Mouse (Mus musculus): ENCODE measurements at regions not wholly inside any gene's neighbourhood (a gene's known extent, or its start where the extent isn't known, plus 50 kb on each side); places are given as distances from the start of the nearest gene placed in this dataset.
"Not testable (repeated sequence)": the region's sequence is repeated elsewhere in the genome, so short reads cannot be mapped to it uniquely, and the experiment has no call there.

DNA sequence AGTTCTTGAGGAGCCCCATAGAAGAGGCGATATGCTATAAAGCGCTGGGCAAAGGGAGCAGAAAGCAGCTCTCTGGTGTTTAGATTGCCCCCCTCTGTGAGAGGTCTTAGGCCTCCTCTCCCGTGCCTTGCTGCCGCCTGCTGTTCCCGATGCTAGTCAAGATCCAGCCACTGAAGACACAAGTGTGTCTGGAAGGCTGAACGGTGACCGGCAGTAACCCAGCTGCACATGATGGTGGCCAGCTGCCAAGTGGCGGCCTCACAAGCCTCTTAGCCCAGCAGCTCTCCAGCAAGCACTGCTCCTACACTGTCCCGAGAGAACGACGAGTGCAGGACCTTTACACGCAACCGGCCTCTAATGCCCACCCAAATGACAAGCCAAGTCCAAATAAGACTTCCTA is 104.1 kb upstream of the Abca1 start:
- DNase-seq (ENCODE audit: inconsistent ontology term), result peak; percentile 65

DNA sequence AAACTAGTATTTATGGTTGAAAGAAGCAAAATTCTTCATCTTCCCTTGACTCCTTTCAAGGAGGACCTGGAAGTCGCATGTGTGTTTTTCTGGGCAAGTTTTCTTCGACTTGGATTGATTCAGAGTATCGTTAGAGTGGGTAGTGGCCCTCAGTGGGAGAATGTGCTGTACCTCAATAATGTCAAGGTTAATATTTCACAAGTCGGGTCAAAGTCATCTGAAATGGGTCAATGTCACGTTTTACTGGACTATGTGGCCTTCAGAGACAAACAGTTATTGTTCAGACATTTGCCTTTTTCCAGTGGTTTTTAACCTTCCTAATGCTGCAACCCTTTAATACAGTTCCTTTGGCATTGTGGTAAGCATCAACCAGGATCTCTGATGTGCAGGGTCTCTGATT is 102.8 kb upstream of the Abca1 start:
- no peak for DNase-seq (ENCODE audit: inconsistent ontology term)

DNA sequence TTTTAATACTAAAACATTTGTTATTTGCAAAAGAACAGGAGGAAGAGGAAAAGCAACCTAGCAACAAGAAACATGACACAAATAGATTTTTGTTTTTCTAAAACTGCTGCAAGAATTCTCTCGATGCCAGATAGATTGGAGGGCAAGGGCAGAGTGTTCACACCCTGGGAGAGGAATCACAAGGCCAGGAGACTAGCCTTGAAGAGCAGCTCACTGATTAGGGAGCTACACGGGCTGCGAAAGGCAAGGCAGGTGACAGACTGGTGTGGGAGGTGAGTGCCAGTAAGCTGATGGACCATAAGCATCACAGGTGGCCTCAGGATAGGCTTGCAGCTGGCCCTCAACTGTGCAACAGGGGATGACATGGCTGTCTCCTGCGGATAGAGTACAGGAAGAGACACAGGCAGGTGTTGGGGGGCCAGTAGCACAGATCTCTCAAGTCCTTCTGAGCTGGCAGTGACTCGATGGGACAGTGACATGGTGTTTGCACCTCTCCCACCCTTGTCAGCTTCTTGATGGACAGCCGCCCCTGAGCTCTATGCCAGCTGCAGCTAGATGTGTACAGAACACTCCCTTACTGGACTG is 102.0 kb upstream of the Abca1 start:
- DNase-seq (ENCODE audit: inconsistent ontology term), result no peak

DNA sequence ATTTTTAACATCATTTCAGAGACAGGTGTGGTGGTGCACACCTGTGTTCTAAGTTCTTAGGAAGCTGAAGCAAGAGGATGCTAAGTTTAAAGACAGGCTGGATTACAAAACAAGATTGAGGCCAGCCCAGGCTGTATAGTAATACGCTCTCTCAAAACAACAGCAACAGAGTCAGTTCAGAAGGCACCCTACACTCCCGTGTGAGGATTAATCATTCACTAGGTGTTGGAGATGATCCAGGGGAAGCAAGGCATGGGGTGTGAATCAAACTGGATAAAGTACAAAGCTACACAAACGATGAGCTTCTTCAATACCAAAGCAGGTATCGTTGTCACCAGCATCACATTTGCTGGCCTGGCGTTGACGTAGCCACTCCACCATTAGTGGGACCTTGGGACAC is 99.3 kb upstream of the Abca1 start:
- DNase-seq (ENCODE audit: inconsistent ontology term), result no peak

DNA sequence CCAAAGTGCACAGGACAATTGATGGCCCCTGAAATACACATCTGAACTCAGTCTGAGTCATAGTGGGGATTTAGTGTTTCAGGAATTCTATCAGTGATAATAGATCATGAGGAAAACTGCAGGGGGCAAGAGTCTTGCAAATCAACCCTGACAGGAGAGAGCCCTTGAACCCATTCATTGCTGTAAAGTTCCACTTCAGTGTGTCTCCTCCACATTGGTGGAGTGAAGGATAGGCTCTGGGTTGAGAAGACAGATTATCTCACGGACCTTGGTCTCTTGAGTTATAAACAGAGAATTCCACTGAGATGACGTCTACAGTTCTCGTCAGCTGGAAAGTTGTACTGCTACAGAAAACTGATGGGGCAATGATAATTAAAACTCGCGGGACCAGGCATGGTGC is 97.3 kb upstream of the Abca1 start:
- peak; percentile 22 for DNase-seq (ENCODE audit: inconsistent ontology term)

DNA sequence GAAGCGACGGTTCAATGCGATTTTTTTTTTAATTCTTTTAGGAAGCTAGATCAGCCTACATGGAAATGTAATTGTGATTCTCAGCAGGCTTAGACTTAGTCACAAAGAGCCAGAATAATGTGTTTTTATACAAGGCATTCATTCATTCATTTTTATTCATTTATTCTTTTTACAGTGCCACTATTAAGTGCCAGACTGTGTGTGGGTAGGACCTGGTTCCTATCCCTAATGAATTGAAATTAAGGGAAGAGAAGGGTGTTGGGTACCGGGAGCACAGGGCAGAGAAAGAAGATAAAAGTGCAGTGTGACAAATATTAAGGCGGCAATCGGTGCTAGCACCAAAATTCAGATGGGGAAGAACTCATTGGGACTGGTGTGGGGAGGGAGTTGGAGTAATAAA is 94.8 kb upstream of the Abca1 start:
- DNase-seq (ENCODE audit: inconsistent ontology term), result no peak

DNA sequence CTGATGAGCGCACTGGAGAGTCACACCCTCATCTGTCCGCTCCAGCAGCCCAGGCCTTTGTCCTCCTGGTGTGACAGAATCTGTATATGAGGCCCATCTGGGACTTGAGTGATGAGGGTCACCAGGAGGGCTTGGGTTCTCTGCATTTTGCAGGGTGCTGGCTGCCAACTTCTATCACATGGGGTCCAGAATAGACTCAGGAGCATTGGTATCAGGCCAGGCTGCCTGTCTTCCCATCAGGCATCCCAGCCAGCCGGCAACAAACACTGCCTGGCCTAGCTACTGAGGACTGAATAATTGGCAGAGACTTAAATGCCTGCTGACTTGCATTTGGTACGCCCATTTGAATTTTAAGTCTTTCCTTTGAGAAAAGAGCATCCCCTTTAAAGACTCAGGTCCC is 94.0 kb upstream of the Abca1 start:
- DNase-seq (ENCODE audit: inconsistent ontology term), result peak; percentile 40

DNA sequence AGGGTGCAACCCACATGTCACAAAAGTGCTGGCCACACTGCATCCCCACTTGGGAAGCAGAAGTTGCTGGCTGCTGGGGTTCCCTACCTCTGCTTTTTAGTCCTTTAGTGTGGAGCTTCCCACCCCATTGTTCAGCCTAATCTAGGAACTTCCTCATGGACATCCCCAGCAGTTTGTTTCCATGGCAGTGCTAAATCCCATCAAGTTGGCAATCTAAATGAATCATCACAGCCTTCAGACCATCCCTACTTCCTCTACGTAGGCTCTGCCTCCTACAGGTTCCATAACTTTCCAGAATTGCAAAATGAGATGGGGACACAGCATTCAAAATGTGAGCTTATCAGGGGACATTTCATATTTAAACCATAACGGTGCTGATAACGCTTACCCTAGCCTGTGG is 90.6 kb upstream of the Abca1 start:
- no peak for DNase-seq (ENCODE audit: inconsistent ontology term)

DNA sequence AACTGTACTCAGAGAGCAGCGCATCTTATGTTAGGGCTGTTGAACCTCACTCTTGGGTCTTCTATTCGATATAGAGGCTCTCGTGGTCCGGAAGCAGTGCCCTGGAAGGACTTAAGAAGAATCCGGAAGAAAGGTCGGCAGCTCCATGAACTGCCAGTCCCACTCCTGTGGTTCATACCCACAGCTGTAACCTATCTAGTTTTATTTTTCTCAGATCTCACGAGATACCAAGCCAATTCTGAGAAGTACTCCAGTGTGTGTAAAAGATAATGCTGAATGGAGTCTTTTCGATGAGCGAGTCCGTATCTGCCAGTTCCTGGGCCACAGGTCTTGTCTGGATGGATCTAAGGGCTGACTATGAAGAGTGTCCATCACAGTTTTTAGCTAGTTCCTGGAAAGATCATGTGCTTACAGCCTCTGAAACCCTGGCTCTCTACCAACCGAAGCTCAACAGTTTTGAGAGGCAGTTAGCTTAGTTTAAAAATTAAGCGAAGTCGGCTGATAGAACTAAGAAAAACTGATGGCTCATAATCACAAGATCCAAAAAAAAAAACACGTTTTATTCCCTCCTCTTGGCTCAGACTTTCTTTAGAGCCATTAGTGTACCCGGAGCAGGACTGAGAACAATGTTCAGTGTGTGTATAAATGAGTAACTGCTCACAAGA is 86.5 kb upstream of the Abca1 start:
- no peak for DNase-seq (ENCODE audit: inconsistent ontology term)

DNA sequence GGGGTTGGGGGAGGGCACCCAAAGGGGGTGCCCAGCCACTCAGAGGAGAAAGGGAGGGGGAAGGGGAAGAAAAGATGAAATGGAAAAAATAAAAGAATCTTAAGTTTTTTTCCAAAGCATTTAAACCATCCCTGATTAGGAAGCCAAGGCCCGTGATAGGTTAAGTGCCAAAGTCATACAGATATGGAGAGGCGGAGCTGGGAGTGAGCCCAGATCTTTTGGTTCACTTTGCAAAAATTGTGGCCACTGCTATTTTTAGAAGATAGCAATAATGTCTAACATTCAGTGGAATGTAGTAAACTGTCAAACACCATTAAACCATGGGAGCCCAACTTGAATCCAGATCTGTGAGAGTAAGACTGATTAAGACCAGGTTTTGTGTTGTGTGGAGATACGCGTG is 85.9 kb upstream of the Abca1 start:
- DNase-seq (ENCODE audit: inconsistent ontology term), result peak; percentile 12

DNA sequence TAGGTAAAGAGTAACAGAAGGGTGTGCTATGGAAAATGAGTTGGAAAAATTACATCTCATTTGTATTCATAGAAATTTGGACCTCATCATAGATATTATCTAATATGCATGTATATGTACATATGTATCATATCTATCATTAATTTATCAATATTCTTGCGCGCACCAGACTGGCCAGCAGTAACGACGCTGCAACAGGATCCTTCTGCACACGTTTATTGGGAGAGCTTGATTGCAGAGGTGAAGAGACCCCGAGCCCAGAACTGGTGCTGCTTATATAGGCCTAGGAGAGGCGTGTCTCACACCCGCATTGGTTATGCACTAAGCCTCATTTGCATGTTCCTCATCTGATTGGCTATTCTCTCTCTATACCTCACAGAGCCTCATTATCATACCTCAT is 83.8 kb upstream of the Abca1 start:
- DNase-seq (ENCODE audit: inconsistent ontology term), result not testable (repeated sequence)

DNA sequence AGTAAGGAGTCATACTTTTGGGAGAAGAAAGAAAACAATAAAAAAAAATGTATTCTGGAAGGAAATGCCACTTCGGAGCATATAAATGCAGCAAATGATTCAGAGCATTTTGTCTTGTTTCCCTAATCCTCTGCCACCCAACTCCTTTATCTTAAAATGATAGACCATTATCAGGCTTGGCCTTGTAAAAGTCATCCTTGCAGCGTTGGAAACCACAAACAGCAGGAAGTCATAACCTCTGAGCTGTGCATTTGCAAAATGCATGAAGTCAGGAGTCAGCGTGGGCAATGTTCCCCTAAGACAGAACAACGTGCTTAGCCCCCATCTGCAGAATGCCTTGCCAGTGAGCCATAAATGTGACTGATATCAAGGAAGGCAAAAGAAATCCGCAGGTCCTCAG is 80.2 kb upstream of the Abca1 start:
- DNase-seq (ENCODE audit: inconsistent ontology term), result no peak

DNA sequence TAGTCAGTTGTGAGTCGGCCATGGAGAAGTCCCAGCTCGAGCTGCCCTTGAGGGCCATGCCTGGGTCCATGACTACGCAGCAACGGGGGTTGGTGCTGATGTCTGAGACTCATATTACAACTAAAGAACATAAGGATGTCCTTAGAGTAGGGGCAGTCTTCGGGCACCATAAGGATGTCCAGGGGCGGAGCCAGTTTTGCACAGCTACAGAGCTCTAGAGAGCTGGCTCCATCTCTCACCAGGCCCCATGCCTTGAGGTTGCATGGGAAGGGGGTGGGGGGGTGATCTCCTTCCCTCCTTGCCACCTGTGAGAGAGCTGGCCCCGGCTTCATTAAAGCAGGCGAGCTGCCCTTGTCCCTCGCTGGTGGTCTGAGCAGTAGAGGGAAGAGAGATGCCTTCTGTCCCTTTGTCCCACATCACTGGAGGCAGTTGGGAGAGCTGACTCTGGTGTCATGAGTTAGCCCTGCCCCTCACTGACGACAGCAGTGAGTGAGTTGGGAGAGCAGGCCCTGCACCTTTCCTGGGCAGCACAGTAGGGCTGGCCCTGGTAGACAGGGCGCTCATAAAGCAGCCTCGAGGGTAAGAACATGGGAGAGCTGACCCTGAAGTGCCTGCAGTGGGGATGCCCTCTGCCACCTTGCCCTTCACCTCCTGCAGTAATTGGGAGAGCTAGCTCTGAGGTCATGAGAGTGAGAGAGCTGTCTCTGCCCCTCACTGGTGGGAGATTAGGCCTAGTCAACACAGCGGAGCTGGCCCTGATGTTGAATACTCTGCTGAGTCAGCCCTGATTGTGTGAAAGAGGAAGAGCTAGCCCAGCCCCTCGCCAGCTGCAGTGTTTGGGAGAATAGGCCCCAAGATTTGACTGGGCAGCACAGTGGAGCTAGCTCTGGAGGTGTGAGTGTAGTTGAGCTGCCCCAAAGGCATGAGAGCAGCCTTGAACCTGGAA is 78.9 kb upstream of the Abca1 start:
- DNase-seq (ENCODE audit: inconsistent ontology term), result no peak

DNA sequence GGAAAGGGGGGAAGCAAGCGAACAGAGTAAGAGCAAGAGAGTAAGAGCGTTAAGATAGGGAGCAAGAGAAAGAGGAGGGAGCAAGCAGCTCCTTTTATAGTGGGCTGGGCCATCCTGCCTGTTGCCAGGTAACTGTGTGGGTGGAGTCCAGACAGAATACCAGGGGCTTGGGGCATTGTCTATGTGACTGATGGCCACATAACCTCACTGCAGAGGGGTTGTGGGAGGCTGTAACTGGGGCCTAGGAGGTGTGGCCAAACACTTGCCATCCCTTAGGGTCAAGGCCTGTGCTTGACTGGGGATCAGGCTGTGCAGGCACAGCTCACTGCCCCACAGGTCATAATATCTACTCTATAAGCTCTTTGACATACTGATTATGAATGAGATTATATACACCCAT is 76.2 kb upstream of the Abca1 start:
- DNase-seq (ENCODE audit: inconsistent ontology term), result no peak

DNA sequence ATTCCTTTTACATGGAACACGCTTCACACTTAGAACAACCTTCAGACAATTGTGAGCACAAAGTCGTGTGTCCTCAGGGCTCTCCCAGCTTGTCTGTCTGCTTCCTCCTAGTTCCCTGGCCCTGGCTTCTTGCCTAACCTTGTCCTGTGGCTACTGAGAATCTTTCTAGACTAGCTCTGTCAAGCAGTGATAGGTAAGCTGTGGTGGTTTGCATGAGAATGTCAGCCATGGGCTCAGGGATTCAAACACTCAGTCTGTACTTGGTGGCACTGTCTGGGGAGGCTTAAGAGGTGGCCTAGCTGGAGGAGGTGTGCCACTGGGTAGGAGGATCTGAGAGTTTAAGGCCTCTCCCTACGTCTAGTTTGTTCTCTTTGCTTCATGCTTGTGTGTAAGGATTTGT is 72.7 kb upstream of the Abca1 start:
- DNase-seq (ENCODE audit: inconsistent ontology term), result no peak

DNA sequence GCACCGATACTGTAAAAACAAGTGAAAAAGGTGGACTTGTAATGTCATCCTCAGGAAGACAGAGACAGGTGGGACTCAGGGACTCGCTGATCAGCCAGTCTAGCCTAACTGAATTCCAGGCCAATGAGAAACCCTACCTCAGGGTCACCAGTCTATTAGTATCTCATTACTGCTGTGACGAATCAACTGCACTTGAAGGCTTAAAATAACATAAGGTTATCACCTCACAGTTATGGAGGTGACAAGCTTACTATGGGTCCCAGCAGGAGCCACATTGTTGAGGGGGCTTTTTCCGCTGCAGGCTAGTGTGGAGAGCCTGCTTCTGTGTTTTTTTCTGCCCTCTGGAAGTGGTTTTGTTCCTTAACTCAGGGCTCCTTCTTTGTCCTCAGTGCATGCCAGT is 72.2 kb upstream of the Abca1 start:
- no peak for DNase-seq (ENCODE audit: inconsistent ontology term)

DNA sequence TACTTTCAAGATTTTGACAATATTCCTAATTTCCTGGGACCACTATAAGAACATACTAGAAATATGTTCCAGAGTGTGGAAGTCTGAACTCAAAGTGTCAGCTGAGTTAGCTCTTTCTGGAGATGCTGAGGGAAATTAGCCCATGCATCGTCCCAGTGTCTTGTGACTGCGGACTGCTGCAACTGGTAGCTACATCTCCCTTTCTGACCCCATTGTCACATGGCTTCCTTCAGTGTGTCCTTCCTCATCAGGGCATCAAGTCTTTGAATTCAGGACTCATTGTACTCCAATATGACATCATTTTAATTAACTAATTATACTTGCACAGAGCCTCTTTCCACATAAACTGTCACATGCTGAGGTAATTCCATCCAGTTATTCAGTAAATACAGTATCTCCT is 71.4 kb upstream of the Abca1 start:
- DNase-seq (ENCODE audit: inconsistent ontology term), result no peak

DNA sequence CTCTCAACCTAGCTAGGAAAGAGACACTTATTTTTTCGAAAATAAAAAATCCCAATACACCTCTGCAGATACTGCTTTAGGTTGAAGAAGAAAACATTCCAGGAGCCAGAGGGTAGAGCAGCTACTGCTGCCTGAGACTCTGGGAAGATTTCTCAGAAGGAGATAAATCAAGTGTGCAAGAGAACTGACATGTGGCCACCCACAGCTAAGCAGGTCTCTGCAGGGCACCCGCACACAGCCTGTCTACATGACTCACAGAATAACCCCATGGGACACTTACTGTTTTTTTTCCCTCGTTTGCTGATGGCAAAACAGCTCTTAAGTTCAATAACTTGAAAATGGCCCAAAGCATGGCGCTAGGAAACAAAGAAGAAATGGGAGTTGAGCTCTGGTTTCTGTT is 68.7 kb upstream of the Abca1 start:
- DNase-seq (ENCODE audit: inconsistent ontology term), result peak; percentile 27

DNA sequence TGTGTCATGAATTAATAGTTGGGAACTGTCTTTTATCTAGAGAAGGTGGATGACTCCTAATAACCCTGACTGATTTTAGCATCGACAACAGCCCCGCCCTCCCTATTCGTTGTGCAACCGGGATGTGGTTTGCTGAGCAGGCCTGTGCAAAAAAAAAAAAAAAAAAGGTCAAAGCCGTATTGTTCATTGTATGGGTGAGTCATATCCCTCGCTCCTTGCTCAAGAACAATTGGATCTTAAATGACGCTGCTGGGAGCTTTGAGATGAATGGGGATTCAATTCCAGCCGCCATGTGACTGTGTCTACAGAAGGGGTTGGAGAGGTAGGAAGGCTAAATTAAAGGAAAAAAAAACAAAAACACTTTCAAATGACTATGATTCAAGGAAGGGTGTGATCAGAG is 68.1 kb upstream of the Abca1 start:
- peak; percentile 95 for DNase-seq (ENCODE audit: inconsistent ontology term)

DNA sequence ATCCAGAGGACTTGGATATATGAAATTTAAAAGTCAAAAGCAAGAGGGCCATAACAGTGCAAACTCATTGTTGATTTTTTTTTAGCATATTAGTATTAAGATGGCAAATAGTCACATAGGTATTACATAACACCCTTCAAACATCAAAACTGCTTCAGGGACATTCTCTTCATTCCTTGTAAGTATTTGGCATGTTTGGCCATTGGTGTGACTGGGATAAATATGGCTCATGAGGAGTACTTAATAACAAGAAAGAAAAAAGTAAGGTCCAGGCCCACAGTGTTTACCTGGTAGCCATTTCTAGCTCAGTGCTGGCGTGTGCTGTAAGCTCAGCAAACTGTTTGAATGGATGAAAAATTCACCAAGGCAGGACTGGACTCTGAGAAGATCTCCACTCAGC is 67.4 kb upstream of the Abca1 start:
- DNase-seq (ENCODE audit: inconsistent ontology term), result peak; percentile 76

DNA sequence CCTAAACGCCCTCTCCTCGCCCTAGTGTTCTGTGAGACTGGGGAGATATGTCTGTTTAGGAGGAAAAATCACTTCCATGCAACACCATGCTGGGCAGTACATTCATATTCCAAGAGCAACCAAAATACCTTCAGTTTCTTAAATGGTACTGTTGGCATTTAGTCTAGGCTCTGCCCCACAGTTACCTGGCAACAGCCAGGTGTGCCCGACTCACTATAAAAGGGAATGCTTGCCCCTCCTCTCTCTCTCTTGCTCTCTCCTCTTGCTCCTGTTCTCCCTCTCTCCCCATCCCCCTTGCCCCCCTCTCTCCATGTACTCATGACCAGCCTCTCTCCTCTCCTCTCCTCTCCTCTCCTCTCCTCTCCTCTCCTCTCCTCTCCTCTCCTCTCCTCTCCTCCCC is 66.7 kb upstream of the Abca1 start:
- no peak for DNase-seq (ENCODE audit: inconsistent ontology term)

DNA sequence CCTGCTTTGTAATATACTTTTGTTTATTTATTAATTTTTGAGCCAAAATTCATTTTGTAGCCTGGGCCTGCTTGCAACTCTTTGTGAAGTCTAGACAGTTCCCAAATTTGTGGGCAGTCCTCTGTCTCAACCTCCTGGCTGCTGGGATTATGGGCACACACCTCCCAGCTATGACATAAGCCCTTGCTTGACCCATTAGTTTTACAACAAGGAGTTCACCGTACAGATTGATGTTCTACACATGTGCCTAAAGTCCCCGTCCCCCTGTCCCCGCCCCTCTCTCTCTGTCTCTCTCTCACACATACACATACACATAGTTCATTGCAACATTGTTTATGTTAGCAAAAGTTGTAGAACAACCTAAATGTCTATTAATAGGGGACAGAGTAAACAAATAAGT is 63.7 kb upstream of the Abca1 start:
- no peak for DNase-seq (ENCODE audit: inconsistent ontology term)

DNA sequence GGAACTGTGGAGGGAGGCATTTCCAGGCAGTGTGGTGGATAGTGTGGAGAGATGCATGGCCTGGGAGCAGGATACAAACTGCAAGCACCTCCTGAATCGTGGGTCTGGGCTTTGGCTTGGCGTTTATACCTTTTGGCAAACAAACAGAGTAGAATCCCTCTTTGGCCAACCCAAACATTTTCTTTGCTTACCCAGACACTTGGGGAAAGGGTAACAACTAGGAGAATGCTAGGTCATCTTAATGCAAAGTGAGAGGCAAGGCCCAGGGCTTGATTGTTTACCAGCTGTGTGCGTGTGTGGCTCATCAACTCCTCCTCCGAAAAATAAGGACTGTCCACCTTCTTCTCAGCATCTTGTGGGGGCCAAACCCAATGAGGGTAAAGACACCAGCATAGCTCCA is 61.1 kb upstream of the Abca1 start:
- DNase-seq (ENCODE audit: inconsistent ontology term), result no peak

Measured in Muller cell, postnatal 12 days (primary cell).